Comparison of ENCODE assay signal across 23 mouse cellular contexts in genomic region chrX:99066550-99066949, GRCm38 (mm10).
"Had no signal": no experiment of that assay in that cellular context is flagged by ENCODE, and none has a peak within 500 bp of the region (broad histone marks: within the 10 kb centered on the region; RNA-seq: fewer than 3 reads in every experiment).

No protein-coding gene starts in this region.

- H3K4me1 ChIP-seq: heart, embryonic 12.5 days; hindbrain, embryonic 13.5 days; hindbrain, embryonic 15.5 days; intestine, embryonic 15.5 days; kidney, embryonic 15.5 days; limb, embryonic 13.5 days; limb, embryonic 15.5 days; liver, embryonic 12.5 days had no signal

- DNase-seq: gastrocnemius, postnatal 14 days; gastrocnemius, postnatal 36 days; heart, postnatal 10 days; kidney, adult 2 months; kidney, adult 9 months; kidney, postnatal 14 days; kidney, postnatal 36 days; layer of hippocampus, adult 9-11 months; layer of hippocampus, postnatal 36 days; left cerebral cortex, postnatal 4 days had no signal

- ATAC-seq: hindbrain, postnatal 0 days; intestine, embryonic 15.5 days; intestine, postnatal 0 days; liver, embryonic 12.5 days had no signal

- H3K4me3 ChIP-seq: heart, adult 2 months; heart, embryonic 12.5 days; hindbrain, embryonic 13.5 days; hindbrain, embryonic 15.5 days; intestine, embryonic 15.5 days; kidney, embryonic 15.5 days; limb, embryonic 13.5 days; limb, embryonic 15.5 days; liver, embryonic 12.5 days had no signal

- H3K27ac ChIP-seq: heart, adult 2 months; hindbrain, embryonic 13.5 days; hindbrain, embryonic 15.5 days; hindbrain, postnatal 0 days; intestine, embryonic 15.5 days; kidney, embryonic 15.5 days; kidney, postnatal 0 days; limb, embryonic 13.5 days; limb, embryonic 15.5 days; liver, embryonic 12.5 days; liver, embryonic 14.5 days had no signal
